In genomic region chr12:31713600-31713999, GRCm38 (mm10) we compare ENCODE assay signal across 9 mouse cellular contexts. TPM values are rescaled to one million over a fixed set of nuclear protein-coding genes. Genes with fewer than 3 reads are reported as not detected.
DNase-seq lines count a peak whose midpoint lies in the region; ATAC-seq lines count a peak whose summit lies in the region.
"Had no signal": no experiment of that assay in that cellular context is flagged by ENCODE, and none has a peak within 500 bp of the region (broad histone marks: within the 10 kb centered on the region; RNA-seq: fewer than 3 reads in every experiment).

Gene Gpr22, minus strand, starts transcription at chr12:31713947.

- H3K9ac ChIP-seq in forebrain, embryonic 12.5 days, result no peak within 1 kb of the TSS
- no peak within 1 kb of the TSS for H3K9ac ChIP-seq in liver, embryonic 11.5 days (ENCODE audit: low read depth, low read length)

- DNase-seq in cerebellum, adult 11-12 months, result peak; percentile 84
- no peak for DNase-seq in heart, postnatal 36 days
- peak; percentile 75 to 76 for DNase-seq in left cerebral cortex, postnatal 36 days (ENCODE audit: low spot score in 2 of 2)
- DNase-seq in right cerebral cortex, postnatal 4 days, result peak; percentile 40
- DNase-seq in urinary bladder, adult 18-20 months (ENCODE audit: low spot score in 2 of 2), result no peak
- no peak for DNase-seq in liver, embryonic 11.5 days (ENCODE audit: low spot score)
- DNase-seq in thymus, adult 18-20 months, result no peak

- peak within 1 kb of the TSS; percentile 29 for H3K4me3 ChIP-seq in forebrain, embryonic 12.5 days (replicated peaks)
- no peak within 1 kb of the TSS for H3K4me3 ChIP-seq in liver, embryonic 11.5 days (ENCODE audit: low read depth, low read length)

- H3K27ac ChIP-seq in forebrain, embryonic 12.5 days, result peak within 1 kb of the TSS; percentile 74
- H3K27ac ChIP-seq in liver, embryonic 11.5 days (ENCODE audit: low read depth, low read length), result no peak within 1 kb of the TSS

- H3K36me3 ChIP-seq in forebrain, embryonic 12.5 days (replicated peaks), result no peaks in the 10 kb centered on the region; the same call in 1 of the 2 replicates
- no peaks in the 10 kb centered on the region for H3K36me3 ChIP-seq in liver, embryonic 11.5 days (ENCODE audit: control insufficient read depth, insufficient read depth, low read length)

- H3K9me3 ChIP-seq in forebrain, embryonic 12.5 days, result no peaks in the 10 kb centered on the region
- no peaks in the 10 kb centered on the region for H3K9me3 ChIP-seq in liver, embryonic 11.5 days (ENCODE audit: control insufficient read depth, low read length)

- intact Hi-C loops in heart, postnatal 36 days (cut with DNase I), result loop anchor here (10.0 kb wide), 1 partner anchor 339 kb away; no protein-coding TSS in a partner anchor
- intact Hi-C loops in left cerebral cortex, postnatal 36 days (cut with DNase I), result loop anchor here (5.0 kb wide), 1 partner anchor 184 kb away; no protein-coding TSS in a partner anchor

- ATAC-seq in forebrain, embryonic 12.5 days (ENCODE audit: low FRiP score), result peak; percentile 90
- ATAC-seq in liver, embryonic 11.5 days (replicated peaks; ENCODE audit: low FRiP score), result no peak

- H3K4me1 ChIP-seq in forebrain, embryonic 12.5 days, result peaks cover 8% of the 10 kb centered on the region
- no peaks in the 10 kb centered on the region for H3K4me1 ChIP-seq in liver, embryonic 11.5 days (replicated peaks; ENCODE audit: control insufficient read depth, insufficient read depth, low read length)

- 35% methylated on average over 6 of the region's 6 CpGs for WGBS in forebrain, embryonic 12.5 days
- 56% methylated on average over 6 of the region's 6 CpGs for WGBS in liver, embryonic 11.5 days

- H3K4me2 ChIP-seq in forebrain, embryonic 12.5 days, result peak within 1 kb of the TSS; percentile 6; the same call in 1 of the 2 replicates
- H3K4me2 ChIP-seq in liver, embryonic 11.5 days, result no peak within 1 kb of the TSS

- no peaks in the 10 kb centered on the region for H3K27me3 ChIP-seq in forebrain, embryonic 12.5 days
- H3K27me3 ChIP-seq in liver, embryonic 11.5 days (replicated peaks; ENCODE audit: control insufficient read depth, insufficient read depth, low read length), result no peaks in the 10 kb centered on the region

RNA-seq across cellular contexts. Expression of gene Gpr22, which starts in this region (rescaled TPM):
- polyA plus RNA-seq in forebrain, embryonic 12.5 days (2016; fragmentation: Nextera tagmentation; extraction: Ambion mirVana), result 4.2 and 5.9 TPM in 2 replicates
- total RNA-seq in heart, postnatal 36 days (2021), result 10 to 100 TPM; 11.1 to 24.8 TPM
- total RNA-seq in left cerebral cortex, postnatal 36 days (2021), result 10 to 100 TPM; 49.0 to 49.6 TPM
- polyA plus RNA-seq in liver, embryonic 11.5 days (2014; fragmentation: Nextera tagmentation; extraction: Ambion mirVana), result 0.47 and 0.67 TPM in 2 replicates
- polyA plus RNA-seq: spleen, adult 2 months had no signal

Comparison
In these comparisons a context has a peak if more than half of its experiments do, and no peak if none do; other contexts are left out.
1. DNase-seq: peak in cerebellum, adult 11-12 months (single experiment), left cerebral cortex, postnatal 36 days (2 of 2) and right cerebral cortex, postnatal 4 days (single experiment); none in heart, postnatal 36 days (0 of 2), urinary bladder, adult 18-20 months (0 of 2), liver, embryonic 11.5 days (single experiment) and thymus, adult 18-20 months (0 of 2).